Mouse (Mus musculus) adrenal gland, postnatal 4 days (tissue): ENCODE data around the gene Sec1. TPM values are rescaled to one million over a fixed set of nuclear protein-coding genes. Genes with fewer than 3 reads are reported as not detected.

Experiments used
- DNase-seq, 2 experiments: peaks; one replicate each; pipeline ENCODE4 v3.0.0; 2021 to 2022; ENCODE audit warnings: low spot score in 2 of 2, mixed read lengths in 2 of 2
- total RNA-seq, 2 experiments: library from RNA; stranded (reverse); gene quantifications; 2 replicates each; pipeline ENCODE4 v1.2.3; 2021

The Sec1 gene
- total RNA-seq, 2 experiments from 2014 or later, result 0.11 to 0.28 TPM

DNA sequence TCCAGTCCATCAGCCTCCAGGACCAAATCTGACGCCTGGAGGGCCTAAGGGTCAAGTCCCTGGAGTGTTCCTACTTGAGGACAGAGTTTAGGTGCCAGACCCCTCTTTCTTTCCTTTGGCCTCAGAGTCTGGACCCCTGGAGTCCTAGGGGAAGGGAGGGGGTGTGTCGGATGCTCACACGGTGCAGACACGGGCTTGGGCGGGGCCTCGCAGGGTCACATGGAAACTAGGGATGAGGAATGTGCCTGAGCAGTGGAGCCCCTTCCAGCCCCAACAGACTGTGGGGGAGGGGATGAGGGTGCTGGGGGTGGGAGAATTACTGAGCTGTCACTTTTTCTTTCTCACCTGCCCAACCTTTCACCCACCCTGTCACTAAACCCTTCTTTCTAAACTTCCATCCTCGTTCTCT is 11.7 kb upstream of the Sec1 start:
- DNase-seq, result peak in 1 of 2 experiments; percentile 70

DNA sequence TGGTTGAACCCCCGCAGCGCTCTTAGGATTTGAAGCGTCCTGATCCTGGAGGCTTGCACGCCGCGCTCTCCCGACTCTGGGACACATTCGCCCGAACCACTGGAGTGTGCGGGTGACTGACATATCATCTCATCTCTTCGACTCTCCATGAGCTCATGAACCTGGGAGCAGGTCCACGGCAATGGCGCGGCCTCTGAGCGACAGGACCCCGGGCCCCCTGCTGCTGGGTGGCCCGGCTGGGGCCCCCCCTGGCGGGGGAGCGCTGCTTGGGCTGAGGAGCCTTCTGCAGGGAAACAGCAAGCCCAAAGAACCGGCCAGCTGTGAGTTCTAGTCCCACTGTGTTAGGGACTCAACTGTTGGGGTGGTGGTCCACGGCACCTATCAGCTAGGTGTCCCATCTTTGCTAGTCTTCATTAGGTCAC is 11.3 kb upstream of the Sec1 start:
- DNase-seq, result no peak

DNA sequence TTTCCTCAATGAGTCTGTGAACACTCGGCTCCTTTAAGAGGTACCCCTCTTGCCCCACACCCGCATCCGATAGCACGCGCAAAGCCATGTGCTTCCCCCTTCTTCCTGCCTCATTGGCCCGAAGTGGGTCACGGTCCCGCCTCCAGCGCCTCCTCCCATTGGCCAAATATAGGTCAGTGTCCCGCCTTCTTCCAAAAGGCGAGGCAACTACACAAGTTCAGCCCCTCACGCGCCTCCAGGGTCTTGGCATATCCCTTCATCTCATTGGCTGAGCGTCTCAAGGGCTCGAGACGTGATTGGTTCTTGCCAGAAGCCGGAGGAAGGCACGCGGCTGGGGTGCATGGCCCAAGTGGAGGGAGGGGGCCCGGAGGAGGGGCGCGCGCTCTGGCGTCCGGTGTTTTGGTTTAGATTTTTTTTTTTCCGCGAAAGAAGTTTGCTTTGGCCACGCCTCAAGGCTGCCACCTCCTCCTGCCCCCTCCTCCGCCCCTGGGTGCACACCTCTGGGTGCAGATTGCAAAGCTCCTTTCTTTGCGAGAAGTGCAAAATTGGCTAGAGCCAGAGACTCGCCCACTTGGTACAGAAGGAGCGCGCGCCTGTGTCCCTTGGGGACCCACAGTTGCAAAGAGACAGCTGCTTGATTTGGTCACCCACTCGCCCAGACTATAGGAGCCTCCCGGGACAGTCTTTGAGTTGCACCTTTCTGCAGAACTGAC is 10.7 kb upstream of the Sec1 start, which contains the start of gene Dbp:
Dbp (plus strand) TSS at position 359 of the 713 bp plus-strand sequence.
- DNase-seq, result peak; percentile 93 to 97

DNA sequence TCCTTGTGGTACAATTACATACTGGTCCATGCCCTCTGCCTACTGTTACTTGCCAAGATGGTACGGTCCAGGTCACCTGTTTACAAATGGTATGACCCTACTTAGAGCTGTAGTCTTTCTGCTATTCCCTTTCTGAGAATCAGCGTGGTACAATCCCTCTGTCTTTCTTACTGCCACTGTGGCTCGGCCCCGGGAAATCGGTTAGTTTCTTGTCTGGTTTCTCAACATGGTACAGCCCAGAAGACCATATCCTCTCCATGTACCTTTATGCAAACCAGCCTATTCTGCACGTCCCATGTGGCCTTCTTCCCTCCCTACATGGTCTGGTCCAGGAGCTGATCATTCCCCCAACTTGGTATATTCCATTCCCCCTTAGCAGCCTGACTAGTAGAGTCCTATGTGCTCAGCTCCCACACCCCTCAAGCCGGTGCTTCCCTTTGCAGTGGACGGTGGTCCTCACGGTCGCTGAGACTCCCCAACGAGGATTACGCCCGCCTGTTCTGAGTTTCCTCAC is 9.9 kb upstream of the Sec1 start:
- peak in 1 of 2 experiments; percentile 57 for DNase-seq

DNA sequence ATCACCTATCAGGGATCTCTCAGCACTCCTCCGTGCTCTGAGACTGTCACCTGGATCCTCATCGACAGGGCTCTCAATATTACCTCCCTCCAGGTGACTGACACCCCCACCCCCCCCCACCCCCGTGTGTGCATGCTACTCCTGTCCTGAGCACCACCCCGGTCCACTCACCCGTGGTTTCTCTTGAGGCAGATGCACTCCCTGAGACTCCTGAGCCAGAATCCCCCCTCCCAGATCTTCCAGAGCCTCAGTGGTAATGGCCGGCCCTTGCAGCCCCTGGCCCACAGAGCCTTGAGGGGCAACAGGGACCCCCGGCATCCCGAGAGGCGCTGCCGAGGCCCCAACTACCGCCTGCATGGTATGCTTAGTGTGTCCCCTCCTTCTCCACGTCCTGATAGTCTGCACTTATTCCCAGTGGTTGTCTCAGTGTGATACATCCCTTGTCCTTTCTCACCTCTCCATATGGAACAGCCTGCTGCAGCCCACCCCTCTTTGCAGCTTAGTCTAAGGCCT is 9.4 kb upstream of the Sec1 start:
- DNase-seq, result no peak

DNA sequence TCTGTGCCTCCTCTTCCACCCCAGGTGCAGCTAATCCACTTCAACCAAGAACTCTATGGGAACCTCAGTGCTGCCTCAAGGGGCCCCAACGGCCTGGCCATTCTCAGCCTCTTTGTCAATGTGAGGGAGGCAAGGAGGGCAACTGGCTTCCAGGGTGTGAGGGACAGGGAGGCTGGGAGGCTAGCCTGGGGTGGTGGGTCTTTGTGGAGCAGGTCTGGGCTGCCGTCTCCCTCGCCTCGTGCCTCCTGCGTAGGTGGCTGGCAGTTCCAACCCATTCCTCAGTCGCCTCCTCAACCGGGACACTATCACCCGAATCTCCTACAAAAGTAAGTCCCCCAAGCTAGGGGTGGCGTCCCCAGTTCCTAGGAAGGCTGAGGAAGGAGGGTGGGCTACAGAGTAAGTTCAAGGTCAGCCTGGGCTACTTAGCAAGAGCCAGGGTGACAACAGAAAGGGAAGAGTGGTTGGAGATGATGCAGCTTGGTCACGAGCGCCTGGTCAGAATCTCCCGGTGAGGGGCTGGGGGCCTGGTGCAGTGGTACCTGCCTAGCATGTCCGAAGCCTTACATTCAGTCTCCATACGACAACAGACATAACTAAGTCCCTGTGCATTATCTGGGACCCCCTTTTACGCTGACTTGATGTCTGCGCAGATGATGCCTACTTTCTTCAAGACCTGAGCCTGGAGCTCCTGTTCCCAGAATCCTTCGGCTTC is 8.8 kb upstream of the Sec1 start:
- no peak for DNase-seq

DNA sequence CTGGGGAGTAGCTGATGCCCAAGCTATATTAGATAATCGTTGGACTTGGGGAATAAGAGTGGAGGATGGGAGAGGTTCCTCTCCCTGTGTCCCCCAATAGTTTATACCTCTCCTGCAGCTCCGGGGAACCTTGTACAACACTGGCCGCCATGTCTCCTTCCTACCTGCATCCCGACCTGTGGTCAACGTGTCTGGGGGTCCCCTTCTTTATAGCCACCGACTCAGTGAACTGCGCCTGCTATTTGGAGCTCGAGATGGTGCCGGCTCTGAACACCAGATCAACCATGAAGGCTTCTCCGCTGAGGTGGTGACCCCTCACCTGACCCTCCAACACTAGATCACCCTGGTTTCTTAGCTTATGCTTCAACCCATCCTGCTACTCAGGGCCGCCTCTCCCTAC is 8.1 kb upstream of the Sec1 start:
- DNase-seq, result no peak

DNA sequence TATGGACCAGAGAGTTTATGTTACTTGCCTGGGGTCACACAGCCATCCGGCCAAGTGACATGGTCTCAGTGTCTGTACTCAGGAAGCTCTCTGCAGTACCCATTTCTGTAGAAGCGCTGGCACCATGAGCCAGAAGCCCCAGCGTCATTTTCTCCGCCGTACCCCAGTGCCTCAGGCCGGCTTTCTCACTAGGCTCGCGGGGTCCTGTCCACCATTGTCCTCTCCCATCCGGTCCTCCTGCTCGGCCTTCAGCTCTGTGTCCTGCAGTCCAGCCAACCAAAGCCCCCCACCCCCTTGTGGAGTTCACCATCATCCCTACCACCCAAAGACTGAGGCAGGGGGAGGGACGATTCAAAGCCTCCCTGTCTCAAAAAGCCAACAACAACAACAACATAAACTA is 7.4 kb upstream of the Sec1 start:
- DNase-seq, result no peak

DNA sequence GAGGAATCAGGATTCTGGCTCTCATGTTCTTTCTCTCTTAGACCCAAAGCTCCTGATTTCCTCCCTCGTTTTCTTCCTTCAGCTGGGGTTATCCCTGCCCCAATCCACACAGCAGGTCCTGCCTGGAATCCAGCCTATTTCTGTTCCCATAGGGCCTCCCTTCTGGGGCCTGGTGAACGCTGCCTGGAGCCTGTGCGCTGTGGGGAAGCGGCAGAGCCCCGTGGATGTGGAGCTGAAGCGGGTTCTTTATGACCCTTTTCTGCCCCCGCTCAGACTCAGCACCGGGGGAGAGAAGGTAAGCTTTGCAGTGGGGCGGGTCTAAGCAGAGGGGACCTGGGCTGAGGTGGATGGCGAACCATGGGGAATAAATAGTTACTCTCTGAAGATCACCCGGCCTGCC is 6.9 kb upstream of the Sec1 start:
- DNase-seq, result no peak

DNA sequence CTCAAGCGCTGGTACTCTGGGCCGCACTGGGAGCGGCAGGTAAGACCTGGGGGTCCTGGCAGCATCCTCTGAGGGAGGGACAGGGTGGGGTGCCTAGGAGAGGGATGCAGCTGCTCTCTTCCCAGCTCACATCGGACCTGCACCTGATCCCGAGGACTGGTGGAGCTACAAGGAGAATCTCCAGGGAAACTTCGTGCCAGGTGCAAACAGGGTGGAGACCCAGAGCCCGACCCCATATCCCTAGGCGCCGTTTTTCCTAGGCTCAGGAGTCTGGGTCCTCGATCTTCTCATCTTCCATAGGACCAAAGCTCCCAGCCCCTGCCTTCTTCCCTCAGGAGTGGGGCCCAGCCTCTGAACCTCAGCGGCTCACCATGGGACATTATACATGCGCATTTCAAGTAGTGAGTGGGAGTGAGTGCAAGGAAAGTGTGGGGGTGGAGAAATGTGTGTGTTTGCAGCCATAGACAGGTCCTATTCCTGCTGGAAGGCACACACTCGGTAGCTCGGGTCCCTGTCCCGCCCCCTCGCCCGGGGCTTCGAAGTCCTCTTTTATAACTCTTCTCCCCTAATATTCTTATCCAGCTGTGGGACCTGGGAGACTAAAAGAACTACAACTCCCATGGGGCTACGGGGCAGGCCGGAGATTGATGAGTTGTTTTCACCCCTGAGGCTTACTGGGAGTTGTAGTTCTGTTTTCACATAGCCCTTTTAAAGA is 6.3 kb upstream of the Sec1 start:
- no peak for DNase-seq

DNA sequence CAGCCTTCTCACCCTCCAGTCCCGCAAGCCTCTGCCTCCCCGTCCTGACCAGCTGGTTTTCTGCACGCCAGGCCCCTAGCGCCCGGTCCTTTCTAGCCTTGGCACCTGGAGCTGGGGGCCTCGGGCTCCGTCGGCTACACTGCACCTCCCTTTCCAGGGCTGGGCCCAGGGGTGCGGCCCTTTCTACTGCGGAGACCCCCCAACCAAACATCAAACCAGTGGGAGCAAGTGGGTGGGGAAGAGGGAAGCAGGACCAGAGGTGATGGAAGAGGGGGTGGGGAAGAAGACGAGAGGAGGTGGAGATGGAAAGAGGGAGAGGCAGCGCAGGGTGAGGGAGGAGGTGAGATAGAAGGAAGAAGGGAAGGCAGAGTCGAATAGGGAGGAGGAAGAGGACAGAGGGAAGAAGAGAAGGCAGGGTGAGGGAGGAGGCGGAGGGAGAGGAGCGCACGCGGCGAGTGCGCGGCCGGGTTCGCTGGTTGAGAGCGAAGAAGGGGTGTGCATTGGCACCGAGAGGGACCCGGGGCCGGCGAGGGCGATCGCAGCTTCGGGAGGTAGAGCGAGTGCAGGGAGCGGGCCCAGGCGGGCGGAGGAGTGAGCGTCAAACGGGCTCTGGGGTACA is 5.4 kb upstream of the Sec1 start, which contains the start of gene Car11:
Car11 (plus strand) TSS at position 321 of the 619 bp plus-strand sequence.
- DNase-seq, result no peak

DNA sequence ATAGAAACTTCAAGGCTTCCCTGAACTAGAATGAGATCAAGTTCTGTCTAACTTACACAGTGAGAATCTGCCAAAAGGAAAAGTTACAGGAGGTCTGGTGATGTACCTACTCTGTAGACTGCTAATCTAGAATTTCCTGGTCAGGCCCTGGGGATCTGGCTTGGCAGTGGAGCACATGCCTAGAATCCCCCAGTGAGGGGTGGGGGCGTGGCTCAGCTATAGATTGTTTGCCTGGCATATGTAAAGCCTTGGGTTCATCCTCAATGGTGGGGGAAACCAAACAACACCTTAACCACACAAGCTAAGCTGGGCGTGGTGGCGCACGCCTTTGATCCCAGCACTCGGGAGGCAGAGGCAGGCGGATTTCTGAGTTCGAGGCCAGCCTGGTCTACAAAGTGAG is 3.7 kb upstream of the Sec1 start:
- no peak for DNase-seq

DNA sequence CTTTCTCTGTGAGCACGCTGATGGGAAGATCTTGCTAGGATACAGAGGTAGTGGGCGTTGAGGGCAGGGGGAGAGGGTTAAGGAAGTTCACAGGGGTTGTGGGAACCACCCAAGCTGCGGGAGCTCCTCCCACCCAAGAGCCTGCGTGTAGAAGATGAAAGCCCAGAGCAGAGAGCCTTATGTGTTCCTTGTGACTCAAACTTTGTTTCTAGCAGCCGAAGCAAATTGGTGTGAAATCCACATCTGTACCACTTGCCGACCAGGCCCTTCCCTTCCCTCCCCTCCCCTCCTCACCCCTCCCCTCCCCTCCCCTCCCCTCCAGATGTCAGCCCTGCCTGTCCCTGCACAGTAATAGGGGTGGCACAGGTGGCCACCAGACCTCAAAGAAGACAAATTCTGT is 896 bp upstream of the Sec1 start:
- no peak for DNase-seq

DNA sequence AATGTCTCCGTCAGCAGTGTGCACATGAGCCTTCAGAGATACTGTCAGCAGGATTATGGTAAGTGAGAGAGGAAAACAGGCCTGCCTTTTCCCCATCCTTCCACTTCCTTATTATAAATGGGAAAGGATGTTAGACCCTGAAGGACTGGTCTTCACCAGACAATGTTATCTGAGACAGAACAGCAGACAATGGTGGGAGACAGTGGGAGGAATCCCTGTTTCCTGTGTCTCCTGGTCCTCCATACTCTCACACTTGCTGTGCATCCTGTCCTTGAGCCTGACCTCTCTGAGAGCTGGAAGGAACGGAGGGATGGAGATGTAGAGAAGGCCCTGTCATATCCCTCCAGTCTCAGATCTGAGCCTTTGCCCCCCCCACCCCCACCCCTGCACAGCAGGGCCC is 1.8 kb downstream of the Sec1 start:
- no peak for DNase-seq

DNA sequence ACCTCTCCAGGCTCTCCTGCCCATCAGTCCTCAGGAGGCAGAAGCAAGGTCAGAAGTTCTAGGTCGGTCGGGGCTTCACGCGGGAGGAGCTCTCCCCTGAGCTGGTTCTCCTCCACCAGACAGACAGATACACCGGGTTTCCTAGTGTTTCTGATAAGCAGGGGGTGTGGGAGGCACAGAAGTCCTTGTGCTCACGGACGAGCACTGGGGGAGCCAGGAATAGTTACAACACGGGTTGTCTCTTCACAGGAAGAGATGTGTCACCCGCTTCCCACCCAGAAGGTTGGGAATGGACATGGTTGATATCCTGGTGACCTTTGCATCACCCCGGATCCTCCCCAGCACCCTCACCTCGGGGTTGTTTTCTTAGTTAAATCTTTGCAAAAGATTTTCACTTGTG is 4.4 kb downstream of the Sec1 start:
- no peak for DNase-seq

DNA sequence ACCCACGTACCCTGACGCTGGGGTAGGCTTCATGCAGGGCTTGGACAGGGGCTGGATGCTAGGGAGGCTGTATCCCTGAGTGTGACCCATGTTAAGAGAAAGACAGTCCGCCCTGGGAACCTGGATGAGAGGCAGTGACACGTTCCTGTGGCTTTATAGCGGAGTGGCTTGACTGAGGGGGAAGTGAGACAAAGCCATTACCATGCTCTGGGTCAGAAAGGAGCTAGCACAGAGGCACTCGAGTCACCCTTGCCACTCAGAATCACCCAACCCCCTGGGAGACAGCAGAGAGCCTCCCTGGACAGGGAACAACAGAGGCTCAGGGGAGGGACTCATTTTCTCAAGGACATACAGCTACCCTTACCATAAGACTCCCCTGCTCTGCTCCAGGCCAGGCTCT is 5.1 kb downstream of the Sec1 start:
- no peak for DNase-seq

DNA sequence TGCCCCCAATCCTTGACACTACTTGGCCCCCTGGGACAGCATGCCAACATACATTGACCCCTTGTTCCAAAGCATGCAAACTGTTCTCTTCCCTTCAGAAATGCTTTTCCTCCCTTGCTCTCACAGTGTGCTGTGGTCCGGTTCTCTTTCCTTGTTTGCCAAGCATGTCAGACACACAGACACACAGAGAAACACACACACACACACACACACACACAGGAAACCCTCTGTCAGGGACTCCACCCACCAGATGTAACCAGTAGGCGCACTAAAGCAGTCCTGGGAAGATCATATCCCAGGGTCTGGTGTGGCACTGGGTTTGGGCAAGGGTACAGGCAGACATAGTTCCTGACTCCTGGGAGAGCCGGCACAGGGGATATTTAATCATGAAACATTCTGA is 7.4 kb downstream of the Sec1 start:
- DNase-seq, result no peak

DNA sequence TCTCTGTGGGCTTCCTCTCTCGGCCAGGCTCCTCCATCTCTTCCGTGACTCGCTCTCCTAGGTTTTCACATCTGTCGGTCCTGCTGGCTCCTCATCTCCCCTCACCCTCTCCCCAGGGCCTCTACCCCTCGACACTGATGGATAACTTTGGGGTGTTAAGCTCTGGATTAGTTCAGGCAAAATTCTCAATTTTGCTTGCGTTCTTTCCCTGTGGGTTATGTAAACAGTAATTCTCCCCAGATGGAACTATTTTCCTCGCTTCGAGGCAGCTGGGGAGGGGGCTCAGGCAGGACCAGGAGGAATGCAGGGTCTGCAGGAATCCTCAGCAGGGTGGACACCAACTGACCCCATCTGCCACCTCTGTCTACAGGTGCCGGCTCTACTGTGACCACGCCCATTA is 8.4 kb downstream of the Sec1 start:
- DNase-seq, result no peak

DNA sequence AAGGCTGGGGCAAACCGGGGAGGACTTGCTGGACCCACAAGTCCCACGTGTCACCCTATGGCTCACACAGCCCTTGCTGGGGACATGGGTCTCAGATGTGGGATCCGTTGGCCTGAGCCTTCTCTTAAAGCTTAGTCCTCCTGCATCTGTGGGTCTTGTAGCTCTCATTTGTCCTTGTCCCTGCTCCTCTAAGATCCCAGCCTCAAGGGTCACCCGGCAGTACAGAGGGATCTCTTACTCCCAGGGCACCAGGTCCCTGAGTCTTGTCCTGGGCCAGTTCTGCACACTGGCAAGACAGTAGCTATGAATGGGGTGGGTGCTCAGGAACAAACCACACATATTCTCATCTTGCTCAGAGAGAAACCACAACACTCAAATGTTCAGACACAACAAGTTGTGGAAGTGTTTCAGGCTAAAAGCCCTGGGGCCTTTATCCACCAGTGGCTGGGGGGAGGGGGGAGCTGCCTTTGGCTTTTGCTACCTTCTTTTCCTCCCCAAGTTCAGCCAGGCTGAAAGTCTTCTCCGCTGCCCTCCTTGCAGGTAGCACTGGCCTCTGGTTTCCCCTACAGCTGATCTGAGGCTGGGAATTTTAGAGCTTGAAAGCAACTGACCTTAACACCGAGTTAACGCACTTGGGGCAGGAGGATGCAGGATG is 10.7 kb downstream of the Sec1 start, which contains the start of gene Ntn5:
Ntn5 (plus strand) TSS at position 627 of the 655 bp plus-strand sequence.
- DNase-seq, result no peak
